Mouse (Mus musculus) kidney, postnatal 0 days (tissue): ENCODE data around the gene Med12. TPM values are rescaled to one million over a fixed set of nuclear protein-coding genes. Genes with fewer than 3 reads are reported as not detected.
A peak's percentile ranks its signal among the peaks of the same experiment; 100 is the strongest.

Experiments used
- ATAC-seq: fragments of 200-750 bp; cut with Nextera tagmentation; replicated peaks from 2 replicates; pipeline ENCODE4 v1.8.0; 2017; ENCODE audit warnings: low read depth, moderate number of reproducible peaks, moderate TSS enrichment, moderate library complexity; ENCODE audit not compliant: low FRiP score
- DNase-seq: peaks from one replicate; pipeline ENCODE4 v3.0.0-alpha.2; 2016; ENCODE audit warnings: low spot score
- H3K27ac ChIP-seq: fragments of 300-500 bp; sonication (generic); 2 replicates; pipeline ENCODE4 v1.5.1; 2014; ENCODE audit warnings: mild to moderate bottlenecking
- H3K27me3 ChIP-seq: fragments of 300-500 bp; sonication (generic); 2 replicates; pipeline ENCODE4 v1.6.1; 2014; ENCODE audit warnings: low read length, mixed read lengths; ENCODE audit not compliant: insufficient read depth
- H3K36me3 ChIP-seq: fragments of 300-500 bp; sonication (generic); 2 replicates; pipeline ENCODE4 v1.6.1; 2014; ENCODE audit warnings: low read length, mixed read lengths; ENCODE audit not compliant: insufficient read depth
- H3K4me1 ChIP-seq: fragments of 300-500 bp; sonication (generic); replicated peaks from 2 replicates; pipeline ENCODE4 v1.6.1; 2014; ENCODE audit warnings: antibody characterized with exemption, low read length, mixed read lengths; ENCODE audit not compliant: insufficient read depth
- H3K4me2 ChIP-seq: fragments of 300-500 bp; sonication (generic); 2 replicates; pipeline ENCODE4 v1.6.1; 2014; ENCODE audit warnings: mild to moderate bottlenecking, low read length, moderate library complexity, mixed read lengths
- H3K4me3 ChIP-seq: fragments of 300-500 bp; sonication (generic); replicated peaks from 2 replicates; pipeline ENCODE4 v1.5.1; 2014; ENCODE audit warnings: low read depth, low read length
- H3K9ac ChIP-seq: fragments of 300-500 bp; sonication (generic); 2 replicates; pipeline ENCODE4 v1.6.1; 2014; ENCODE audit warnings: low read depth, low read length
- H3K9me3 ChIP-seq: fragments of 300-500 bp; sonication (generic); replicated peaks from 2 replicates; pipeline ENCODE4 v1.6.1; 2016; ENCODE audit warnings: low read length, inconsistent platforms, mixed read lengths
- CTCF ChIP-seq: IDR thresholded peaks from 2 replicates; pipeline ENCODE4 v1.5.1; 2016; ENCODE audit warnings: antibody characterized with exemption, low read depth, mild to moderate bottlenecking, moderate library complexity
- WGBS: fragments of 180-500 bp; shearing (Covaris S2); extraction: QIAGEN DNeasy Blood & Tissue Kit; methylation state at CpG from one replicate; pipeline ENCODE4 v1.1.7; 2014; 5-methylcytosine and 5-hydroxymethylcytosine counted together
- polyA plus RNA-seq: library from polyadenylated mRNA; unstranded; fragments of >200 nt; fragmentation: Nextera tagmentation; extraction: Ambion mirVana; gene quantifications from 2 replicates; pipeline ENCODE4 v1.2.1, GENCODE M21; 2015

Gene Med12
- polyA plus RNA-seq, 1 experiment from 2014 or later: 19.8 TPM

DNA sequence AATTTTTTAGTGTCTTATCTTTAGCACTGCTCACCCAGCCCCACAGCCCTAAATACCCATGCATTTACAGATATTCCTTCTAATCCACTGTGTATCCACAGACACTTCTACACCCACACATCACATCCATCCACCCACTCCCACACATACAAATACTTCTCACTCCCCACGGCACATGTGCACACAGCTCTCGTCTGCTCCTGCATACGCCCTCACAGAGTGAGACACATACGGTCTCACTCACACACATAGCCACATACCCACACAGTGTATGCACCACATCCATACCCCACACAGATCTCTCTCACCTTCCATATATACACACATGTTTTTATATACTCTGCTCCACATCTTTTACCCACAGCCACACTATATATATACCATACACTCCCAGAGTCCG, 35.5 kb downstream of the Med12 start:
- H3K9me3 ChIP-seq: no peaks in the 10 kb centered on the region
- H3K9ac ChIP-seq: no peak overlapping the region
- 73% methylated on average over 5 of the region's 5 CpGs for WGBS
- no peaks in the 10 kb centered on the region for H3K4me1 ChIP-seq
- H3K4me3 ChIP-seq: no peak overlapping the region
- H3K4me2 ChIP-seq: no peak overlapping the region
- H3K27ac ChIP-seq: no peak overlapping the region
- ATAC-seq: no peak
- no peak for DNase-seq
- no peaks in the 10 kb centered on the region for H3K36me3 ChIP-seq
- TF ChIP-seq CTCF: no peak
- H3K27me3 ChIP-seq: no peaks in the 10 kb centered on the region

DNA sequence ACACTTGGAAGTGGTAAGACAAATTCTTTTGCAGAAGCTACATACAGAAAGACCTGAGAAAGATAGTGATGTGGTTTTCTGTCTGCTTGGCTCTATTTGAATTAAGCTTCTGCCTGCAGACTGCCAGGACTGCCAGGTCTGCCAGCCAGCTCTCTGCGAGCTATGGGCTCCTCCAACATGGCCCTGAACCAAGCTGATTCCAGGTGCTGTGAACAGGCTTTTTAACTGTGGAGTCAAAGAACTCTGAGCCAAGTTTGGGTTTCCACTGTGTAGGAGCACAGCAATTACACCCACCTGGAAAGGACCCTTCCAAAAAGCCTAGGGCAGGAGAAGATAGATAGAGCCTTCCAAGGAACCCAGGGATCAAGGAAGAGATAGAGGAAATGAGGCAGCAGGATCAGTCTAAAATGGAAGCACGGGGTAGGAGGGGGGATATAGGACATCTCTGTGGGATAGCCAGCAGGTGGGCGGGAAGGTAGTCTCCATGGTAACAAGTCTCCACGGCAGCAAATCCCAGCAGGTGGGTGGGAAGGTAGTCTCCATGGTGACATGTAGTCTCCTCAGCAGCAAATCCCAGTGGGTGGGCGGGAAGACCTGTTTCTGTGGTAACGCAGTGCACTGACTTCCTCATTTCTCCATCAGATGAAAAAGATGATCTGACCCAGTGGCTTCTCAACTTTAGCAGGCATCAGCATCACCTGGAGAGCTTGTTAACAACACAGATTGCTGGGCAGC, 40.0 kb downstream of the Med12 start:
- Histone ChIP-seq H3K36me3 (no peaks in the 10 kb centered on the region), H3K4me2 (no peak overlapping the region), H3K9ac (no peak overlapping the region), H3K27ac (no peak overlapping the region), H3K9me3 (no peaks in the 10 kb centered on the region), H3K4me1 (no peaks in the 10 kb centered on the region), H3K27me3 (no peaks in the 10 kb centered on the region), H3K4me3 (no peak overlapping the region)
- no peak for TF ChIP-seq CTCF
- no peak for DNase-seq
- 50% methylated on average over 6 of the region's 6 CpGs for WGBS
- no peak for ATAC-seq

DNA sequence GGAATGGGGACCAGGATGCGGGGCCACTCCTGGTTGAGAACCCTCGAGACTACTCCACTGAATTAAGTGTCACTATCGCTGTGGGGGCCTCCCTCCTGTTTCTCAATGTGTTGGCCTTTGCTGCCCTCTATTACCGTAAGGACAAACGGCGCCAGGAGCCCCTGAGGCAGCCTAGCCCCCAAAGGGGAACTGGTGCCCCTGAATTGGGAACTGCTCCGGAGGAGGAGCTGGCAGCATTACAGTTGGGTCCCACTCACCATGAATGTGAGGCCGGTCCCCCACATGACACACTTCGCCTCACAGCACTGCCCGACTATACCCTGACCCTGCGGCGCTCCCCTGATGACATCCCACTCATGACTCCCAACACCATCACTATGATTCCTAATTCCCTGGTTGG, 45.9 kb downstream of the Med12 start:
- Histone ChIP-seq H3K36me3 (no peaks in the 10 kb centered on the region), H3K27ac (no peak overlapping the region), H3K4me1 (no peaks in the 10 kb centered on the region), H3K27me3 (no peaks in the 10 kb centered on the region), H3K4me3 (no peak overlapping the region), H3K4me2 (no peak overlapping the region), H3K9me3 (no peaks in the 10 kb centered on the region), H3K9ac (no peak overlapping the region)
- DNase-seq: no peak
- 91% methylated on average over 12 of the region's 12 CpGs for WGBS
- no peak for TF ChIP-seq CTCF
- no peak for ATAC-seq

DNA sequence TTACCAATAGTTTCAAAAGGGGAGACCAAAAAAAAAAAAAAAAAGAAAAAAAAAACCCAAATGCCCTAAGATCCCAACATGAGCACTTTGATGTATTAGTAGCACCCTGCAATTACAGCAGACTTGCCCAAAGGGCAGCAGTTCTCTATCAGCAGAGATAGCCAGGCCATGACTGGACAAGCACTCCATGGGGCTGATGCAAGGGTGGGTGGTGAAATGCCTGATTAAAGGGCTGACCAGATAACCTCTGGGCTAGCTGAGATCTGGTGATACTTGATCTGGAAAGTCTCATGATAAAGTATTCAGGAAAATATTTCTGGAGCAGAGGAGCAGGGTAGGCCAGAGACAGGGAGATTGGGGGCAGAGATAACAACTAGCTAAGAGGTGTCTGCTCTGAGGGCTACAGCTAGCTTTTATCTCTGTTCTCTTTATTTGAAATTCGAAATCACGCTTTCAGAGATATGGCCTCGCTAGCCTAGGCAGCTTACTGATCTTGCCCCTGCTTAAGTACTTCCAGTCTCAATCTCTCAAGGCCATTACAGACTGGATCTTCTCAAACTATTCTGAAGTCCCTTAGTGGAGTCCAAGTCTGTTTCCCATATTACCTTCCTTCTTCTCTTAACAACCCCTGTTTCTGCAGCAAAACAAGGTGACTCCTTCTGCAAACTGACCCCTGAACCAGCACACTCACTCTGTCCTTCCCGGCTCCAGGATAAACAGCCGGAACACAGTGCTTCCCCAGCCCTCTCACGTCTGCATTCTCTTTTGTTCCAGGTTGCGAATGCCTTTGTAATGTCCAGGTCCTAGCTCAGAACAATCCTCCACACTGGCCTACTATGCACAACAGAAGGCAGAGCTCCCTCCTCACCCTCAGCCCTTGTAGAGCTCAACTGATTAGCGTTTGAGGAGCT, 52.4 kb downstream of the Med12 start:
- no peak for TF ChIP-seq CTCF
- H3K4me1 ChIP-seq: no peaks in the 10 kb centered on the region
- ATAC-seq: no peak
- H3K4me3 ChIP-seq: no peak overlapping the region
- WGBS: 60% methylated on average over 8 of the region's 8 CpGs
- no peak overlapping the region for H3K9ac ChIP-seq
- no peaks in the 10 kb centered on the region for H3K9me3 ChIP-seq
- H3K27me3 ChIP-seq: no peaks in the 10 kb centered on the region
- H3K27ac ChIP-seq: no peak overlapping the region
- H3K36me3 ChIP-seq: no peaks in the 10 kb centered on the region
- no peak for DNase-seq
- H3K4me2 ChIP-seq: no peak overlapping the region

DNA sequence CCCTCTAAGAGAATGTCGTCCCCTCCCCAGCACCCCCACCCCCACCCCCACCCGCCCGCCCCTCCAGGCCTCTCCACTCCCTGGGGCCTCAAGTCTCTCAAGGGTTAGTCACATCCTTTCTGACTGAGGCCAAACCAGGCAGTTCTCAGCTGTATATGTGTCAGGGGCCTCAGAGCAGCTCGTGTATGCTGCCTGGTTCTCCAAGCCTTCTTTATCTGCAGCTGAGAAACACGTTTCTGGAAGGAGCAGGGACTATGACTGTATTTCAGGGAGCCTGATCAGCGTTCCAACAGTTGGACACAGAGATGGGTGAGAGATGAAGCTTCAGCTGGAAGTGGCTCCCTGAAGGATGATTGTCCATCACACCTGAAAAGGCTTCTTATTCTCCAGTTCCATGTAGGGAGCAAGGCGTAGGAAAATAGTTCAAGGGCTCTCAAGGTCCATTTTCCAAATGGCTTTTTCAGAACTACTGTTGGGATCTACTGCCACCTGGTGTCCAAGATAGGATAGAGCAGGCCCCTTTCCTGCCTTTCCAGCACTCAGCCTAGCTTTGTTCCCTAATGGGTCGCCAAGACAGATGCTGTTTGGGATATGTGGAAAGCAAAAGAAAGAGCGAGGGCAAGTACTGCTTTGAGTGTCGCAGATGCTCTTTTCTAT, 55.7 kb downstream of the Med12 start:
- no peak for ATAC-seq
- no peak overlapping the region for H3K4me3 ChIP-seq
- no peak overlapping the region for H3K9ac ChIP-seq
- no peaks in the 10 kb centered on the region for H3K4me1 ChIP-seq
- WGBS: 40% methylated on average over 10 of the region's 10 CpGs
- TF ChIP-seq CTCF: peak; percentile 84
- peak; percentile 80 for DNase-seq
- H3K36me3 ChIP-seq: no peaks in the 10 kb centered on the region
- no peak overlapping the region for H3K4me2 ChIP-seq
- H3K27ac ChIP-seq: peak overlapping the region; percentile 50; the same call in 1 of the 2 replicates
- H3K27me3 ChIP-seq: no peaks in the 10 kb centered on the region
- no peaks in the 10 kb centered on the region for H3K9me3 ChIP-seq

DNA sequence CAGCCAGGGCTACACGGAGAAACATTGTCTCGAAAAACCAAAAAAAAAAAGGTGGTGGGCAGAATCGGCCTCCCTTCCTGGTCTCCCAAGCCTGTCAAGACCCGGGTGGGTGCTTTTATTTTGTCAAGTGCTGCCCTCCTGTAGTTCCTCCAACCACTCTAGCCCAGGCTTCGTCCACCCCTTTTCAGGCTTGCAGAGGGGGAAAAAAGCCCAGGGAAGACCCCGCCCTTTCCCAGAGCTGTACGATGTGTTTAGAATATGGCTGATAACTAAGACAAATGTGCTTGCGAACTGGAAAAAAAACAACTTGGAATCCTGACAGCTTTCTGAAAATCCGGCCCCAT, 58.2 kb downstream of the Med12 start:
- 42% methylated on average over 9 of the region's 9 CpGs for WGBS
- no peak for DNase-seq
- H3K4me3 ChIP-seq: no peak overlapping the region

More for the DNA sequence above, 58.2 kb downstream of the Med12 start:
- Histone ChIP-seq H3K9ac (0 out of 2 replicates have a peak overlapping the region, but pooled peaks have one; percentile 42), H3K36me3 (no peaks in the 10 kb centered on the region), H3K4me1 (no peaks in the 10 kb centered on the region), H3K27me3 (no peaks in the 10 kb centered on the region), H3K4me2 (peak overlapping the region; percentile 35; the same call in 1 of the 2 replicates), H3K27ac (peak overlapping the region; percentile 91), H3K9me3 (no peaks in the 10 kb centered on the region)
- peak; percentile 31 for ATAC-seq
- TF ChIP-seq CTCF: no peak
